Comparison of ENCODE assay signal across 7 mouse cellular contexts in genomic region chr4:57567666-57568206, GRCm38 (mm10). TPM values are rescaled to one million over a fixed set of nuclear protein-coding genes. Genes with fewer than 3 reads are reported as not detected.
DNase-seq lines count a peak whose midpoint lies in the region; ATAC-seq and TF ChIP-seq lines count a peak whose summit lies in the region.

Pakap (plus strand) TSS chr4:57568179.

- TF ChIP-seq CTCF in liver, embryonic 14.5 days (IDR thresholded peaks at IDR 0.05; ENCODE audit: low read depth), result no peak
- no peak for TF ChIP-seq CTCF in olfactory bulb, adult 2 months (IDR thresholded peaks at IDR 0.05; ENCODE audit: insufficient read depth, low read depth, low read length)

- H3K27ac ChIP-seq in embryonic facial prominence, embryonic 11.5 days (replicated peaks; ENCODE audit: low read depth, low read length), result peak within 1 kb of the TSS; percentile 37
- H3K27ac ChIP-seq in liver, embryonic 14.5 days, result no peak within 1 kb of the TSS
- peak within 1 kb of the TSS; percentile 84 for H3K27ac ChIP-seq in olfactory bulb, adult 2 months (ENCODE audit: insufficient read depth, low read depth, low read length)

- whole genome bisulfite sequencing in embryonic facial prominence, embryonic 11.5 days, result under 1% methylated on average over 50 of the region's 51 CpGs
- WGBS in liver, embryonic 14.5 days (ENCODE audit: insufficient replicate concordance), result 2% methylated on average over 37 of the region's 51 CpGs
- under 1% methylated on average over 49 of the region's 51 CpGs for whole genome bisulfite sequencing in olfactory bulb, adult 2 months

- H3K4me3 ChIP-seq in embryonic facial prominence, embryonic 11.5 days (ENCODE audit: low read depth, low read length), result peak within 1 kb of the TSS; percentile 42
- peak within 1 kb of the TSS in 1 of 2 experiments; percentile 10; a peak in 2 of 4 replicates for H3K4me3 ChIP-seq in liver, embryonic 14.5 days (ENCODE audit: insufficient read depth in 1 of 2, low read depth in 2 of 2, low read length in 2 of 2)
- H3K4me3 ChIP-seq in olfactory bulb, adult 2 months (ENCODE audit: insufficient read depth, low read depth, low read length), result peak within 1 kb of the TSS; percentile 57

- ATAC-seq in embryonic facial prominence, embryonic 11.5 days (replicated peaks; ENCODE audit: insufficient number of reproducible peaks, low FRiP score, low TSS enrichment, low read depth), result peak; percentile 86
- no peak for ATAC-seq in liver, embryonic 14.5 days (ENCODE audit: insufficient read depth)

- H3K9me3 ChIP-seq in embryonic facial prominence, embryonic 11.5 days (replicated peaks; ENCODE audit: control insufficient read depth, low read length), result no peaks in the 10 kb centered on the region
- no peaks in the 10 kb centered on the region for H3K9me3 ChIP-seq in liver, embryonic 14.5 days (ENCODE audit: control insufficient read depth, low read length)

- no peaks in the 10 kb centered on the region for H3K36me3 ChIP-seq in embryonic facial prominence, embryonic 11.5 days (replicated peaks; ENCODE audit: control insufficient read depth, insufficient read depth, low read depth, low read length)
- H3K36me3 ChIP-seq in liver, embryonic 14.5 days (replicated peaks; ENCODE audit: control insufficient read depth, insufficient read depth, low read depth), result no peaks in the 10 kb centered on the region

- peak within 1 kb of the TSS; percentile 72 for H3K9ac ChIP-seq in embryonic facial prominence, embryonic 11.5 days (replicated peaks; ENCODE audit: low read length)
- no peak within 1 kb of the TSS for H3K9ac ChIP-seq in liver, embryonic 14.5 days (replicated peaks)

- peak within 1 kb of the TSS; percentile 61 for H3K4me2 ChIP-seq in embryonic facial prominence, embryonic 11.5 days (ENCODE audit: low read depth, low read length)
- peak within 1 kb of the TSS; percentile 26; the same call in 1 of the 2 replicates for H3K4me2 ChIP-seq in liver, embryonic 14.5 days (ENCODE audit: low read depth)

- TF ChIP-seq POLR2A in olfactory bulb, adult 2 months (IDR thresholded peaks at IDR 0.05; ENCODE audit: insufficient read depth, low read depth, low read length), result peak; percentile 51

- H3K27me3 ChIP-seq in embryonic facial prominence, embryonic 11.5 days (ENCODE audit: control insufficient read depth, insufficient read depth, low read length), result no peaks in the 10 kb centered on the region
- H3K27me3 ChIP-seq in liver, embryonic 14.5 days (ENCODE audit: control insufficient read depth, insufficient read depth, low read length), result peaks cover 12% of the 10 kb centered on the region

- DNase-seq in adrenal gland, postnatal 36 days, result peak; percentile 87 to 91
- peak; percentile 73 for DNase-seq in embryonic facial prominence, embryonic 11.5 days (ENCODE audit: low spot score)
- DNase-seq in heart, adult 9 months (ENCODE audit: low spot score in 2 of 2), result peak; percentile 68 to 69
- peak; percentile 18 to 55 for DNase-seq in kidney, postnatal 25 days
- DNase-seq in liver, embryonic 14.5 days (ENCODE audit: low read depth in 3 of 3, low spot score in 3 of 3), result no peak
- DNase-seq in urinary bladder, adult 2 months (ENCODE audit: low spot score), result peak; percentile 51

- H3K4me1 ChIP-seq in embryonic facial prominence, embryonic 11.5 days (ENCODE audit: control insufficient read depth, insufficient read depth, low read length), result no peaks in the 10 kb centered on the region
- no peaks in the 10 kb centered on the region for H3K4me1 ChIP-seq in liver, embryonic 14.5 days (replicated peaks; ENCODE audit: control insufficient read depth in 2 of 2, insufficient read depth in 2 of 2, low read length in 1 of 2)
- H3K4me1 ChIP-seq in olfactory bulb, adult 2 months (ENCODE audit: control insufficient read depth, insufficient read depth, low read length), result peaks cover 14% of the 10 kb centered on the region

- TF ChIP-seq EP300 in liver, embryonic 14.5 days (IDR thresholded peaks at IDR 0.05; ENCODE audit: low read depth), result no peak

RNA-seq across cellular contexts. Expression of gene Pakap, which starts in this region (rescaled TPM):
- 100 to 1,000 TPM in 1 of 2 experiments, 10 to 100 TPM in 1; 40.6 to 108 TPM for total RNA-seq in adrenal gland, postnatal 36 days (2021)
- 22.9 and 26.7 TPM in 2 replicates for polyA plus RNA-seq in embryonic facial prominence, embryonic 11.5 days (2014; fragmentation: Nextera tagmentation; extraction: Ambion mirVana)
- 0.01 TPM in 1 of 2 replicates, not detected in the other for polyA plus RNA-seq in liver, embryonic 14.5 days (2012; rRNA removed)
- 0.51 and 0.80 TPM in 2 replicates for polyA plus RNA-seq in liver, embryonic 14.5 days (2014; fragmentation: Nextera tagmentation; extraction: Ambion mirVana)
- not detected in 2 replicates for polyA plus RNA-seq in olfactory bulb, adult 2 months (2012; ENCODE audit: insufficient read depth, insufficient read length, low replicate concordance, missing spikeins)
- 3.6 and 6.4 TPM in 2 replicates for polyA plus RNA-seq in urinary bladder, adult 2 months (2012; rRNA removed)

Comparison
In these comparisons a context has a peak if more than half of its experiments do, and no peak if none do; other contexts are left out.
1. DNase-seq: peak in adrenal gland, postnatal 36 days (2 of 2), embryonic facial prominence, embryonic 11.5 days (single experiment), heart, adult 9 months (2 of 2), kidney, postnatal 25 days (2 of 2) and urinary bladder, adult 2 months (single experiment); none in liver, embryonic 14.5 days (0 of 3).